Mouse (Mus musculus): ENCODE data around the gene Psmd9. TPM values are rescaled to one million over a fixed set of nuclear protein-coding genes. Genes with fewer than 3 reads are reported as not detected.
A peak's percentile ranks its signal among the peaks of the same experiment; 100 is the strongest.

Psmd9 gene
- polyA plus RNA-seq, 1 experiment: 87.0 TPM

DNA sequence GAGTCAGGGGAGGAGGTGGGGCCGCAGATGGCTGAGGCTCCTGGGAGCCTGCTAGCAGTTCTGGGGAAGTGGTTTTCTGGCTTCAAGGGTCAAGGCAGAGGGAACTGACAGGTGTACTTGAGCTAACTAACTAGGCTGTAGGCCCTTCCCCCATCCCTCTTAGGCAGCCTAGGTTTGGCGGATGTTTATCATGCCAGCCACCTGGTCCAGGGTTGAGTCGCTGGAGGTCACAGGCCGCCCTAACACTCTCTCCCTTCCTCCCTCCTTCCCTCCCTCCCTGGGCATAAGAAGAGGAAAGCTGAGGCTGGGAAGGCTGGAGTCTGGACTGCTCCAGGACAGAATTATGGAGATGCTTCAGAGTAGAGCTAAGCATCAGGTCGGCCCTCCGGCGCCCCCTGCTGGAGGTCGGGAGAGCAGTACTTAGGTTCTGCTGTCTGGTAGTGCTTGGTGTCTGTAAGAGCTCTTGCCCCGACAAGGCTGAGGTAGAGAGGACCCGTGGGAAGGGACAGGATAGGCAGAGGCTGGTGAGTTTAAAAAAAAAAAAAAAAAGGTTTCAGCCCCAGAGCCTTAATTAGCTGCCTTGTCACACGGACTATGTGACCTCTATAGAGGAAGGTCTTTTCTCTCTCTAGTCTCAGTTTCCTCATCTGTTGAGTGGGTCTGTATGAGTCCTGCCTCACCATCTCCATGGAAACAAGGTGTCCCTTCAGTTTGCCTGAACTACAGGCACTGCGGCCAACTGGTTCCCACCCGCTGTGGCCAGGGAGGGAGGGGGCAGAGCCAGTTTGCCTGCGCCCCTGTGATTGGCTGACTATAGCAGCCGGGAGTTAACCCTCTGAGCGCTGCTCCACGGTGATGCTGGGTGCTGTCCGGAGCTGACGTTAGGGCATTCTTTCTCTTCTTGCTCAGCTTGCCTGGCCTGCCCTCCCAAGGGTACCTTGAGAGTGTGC lies 19.5 kb upstream of the Psmd9 start:
- no peaks in the 10 kb centered on the region for H3K27me3 ChIP-seq (replicated peaks)
- H3K36me3 ChIP-seq (replicated peaks; ENCODE audit: low read length): peaks cover 98% of the 10 kb centered on the region
- H3K9me3 ChIP-seq: no peaks in the 10 kb centered on the region
- TF ChIP-seq GATA1 (IDR thresholded peaks at IDR 0.05; ENCODE audit: borderline replicate concordance, low read length): no peak
- no peak for TF ChIP-seq FLI1 (IDR thresholded peaks at IDR 0.05; ENCODE audit: low read length)
- H3K4me1 ChIP-seq: peaks cover 88% of the 10 kb centered on the region
- peak overlapping the region; percentile 90 for H3K4me3 ChIP-seq (replicated peaks)

DNA sequence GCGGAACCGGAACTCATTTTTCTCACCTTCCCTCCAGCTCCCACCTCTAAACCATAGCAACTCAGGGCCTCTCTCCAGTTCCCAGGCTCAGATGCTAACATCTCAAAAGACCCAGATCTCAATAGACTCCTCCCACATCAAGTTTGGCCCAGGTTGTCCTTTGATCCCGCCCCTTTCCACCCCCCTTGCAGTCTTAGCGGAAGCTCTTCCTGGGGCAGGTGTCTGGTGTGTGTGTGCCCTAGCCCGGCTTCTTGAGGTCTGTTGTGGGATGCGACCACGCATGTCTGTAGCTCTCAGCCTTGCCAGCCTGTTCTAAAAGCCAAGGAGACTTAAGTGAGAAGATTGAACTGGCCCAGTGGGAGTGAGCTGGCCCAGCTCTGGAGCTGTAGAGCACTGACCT lies 18.6 kb upstream of the Psmd9 start:
- H3K27me3 ChIP-seq (replicated peaks): no peaks in the 10 kb centered on the region
- H3K36me3 ChIP-seq (replicated peaks; ENCODE audit: low read length): peaks cover 96% of the 10 kb centered on the region
- no peaks in the 10 kb centered on the region for H3K9me3 ChIP-seq
- H3K4me3 ChIP-seq (replicated peaks): peak overlapping the region; percentile 90
- peaks cover 79% of the 10 kb centered on the region for H3K4me1 ChIP-seq
- no peak for TF ChIP-seq GATA1 (IDR thresholded peaks at IDR 0.05; ENCODE audit: borderline replicate concordance, low read length)
- no peak for TF ChIP-seq FLI1 (IDR thresholded peaks at IDR 0.05; ENCODE audit: low read length)

DNA sequence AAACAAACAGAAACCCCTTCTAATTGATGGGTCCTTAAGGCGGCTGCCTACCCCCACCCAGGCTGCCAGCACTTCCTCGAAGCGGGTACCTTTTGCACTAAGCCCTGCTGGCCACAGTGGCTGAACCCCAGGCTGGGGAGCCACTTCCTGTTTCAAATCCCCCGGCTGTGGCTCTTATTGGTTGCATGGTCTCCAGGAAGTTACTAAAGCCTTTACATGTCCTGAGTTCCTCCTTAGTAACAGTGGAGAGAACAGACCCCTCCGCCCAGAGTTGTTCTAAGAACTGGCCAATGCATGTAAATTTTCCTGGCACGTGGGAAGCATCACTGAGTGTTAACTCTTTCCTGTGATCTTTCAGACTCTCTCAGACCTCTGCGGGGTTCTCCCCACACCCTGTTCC lies 18.1 kb upstream of the Psmd9 start:
- TF ChIP-seq FLI1 (IDR thresholded peaks at IDR 0.05; ENCODE audit: low read length) (no peak), GATA1 (IDR thresholded peaks at IDR 0.05; ENCODE audit: borderline replicate concordance, low read length) (no peak)
- no peaks in the 10 kb centered on the region for H3K9me3 ChIP-seq
- peak overlapping the region; percentile 90 for H3K4me3 ChIP-seq (replicated peaks)
- peaks cover 95% of the 10 kb centered on the region for H3K36me3 ChIP-seq (replicated peaks; ENCODE audit: low read length)
- peaks cover 74% of the 10 kb centered on the region for H3K4me1 ChIP-seq
- no peaks in the 10 kb centered on the region for H3K27me3 ChIP-seq (replicated peaks)

DNA sequence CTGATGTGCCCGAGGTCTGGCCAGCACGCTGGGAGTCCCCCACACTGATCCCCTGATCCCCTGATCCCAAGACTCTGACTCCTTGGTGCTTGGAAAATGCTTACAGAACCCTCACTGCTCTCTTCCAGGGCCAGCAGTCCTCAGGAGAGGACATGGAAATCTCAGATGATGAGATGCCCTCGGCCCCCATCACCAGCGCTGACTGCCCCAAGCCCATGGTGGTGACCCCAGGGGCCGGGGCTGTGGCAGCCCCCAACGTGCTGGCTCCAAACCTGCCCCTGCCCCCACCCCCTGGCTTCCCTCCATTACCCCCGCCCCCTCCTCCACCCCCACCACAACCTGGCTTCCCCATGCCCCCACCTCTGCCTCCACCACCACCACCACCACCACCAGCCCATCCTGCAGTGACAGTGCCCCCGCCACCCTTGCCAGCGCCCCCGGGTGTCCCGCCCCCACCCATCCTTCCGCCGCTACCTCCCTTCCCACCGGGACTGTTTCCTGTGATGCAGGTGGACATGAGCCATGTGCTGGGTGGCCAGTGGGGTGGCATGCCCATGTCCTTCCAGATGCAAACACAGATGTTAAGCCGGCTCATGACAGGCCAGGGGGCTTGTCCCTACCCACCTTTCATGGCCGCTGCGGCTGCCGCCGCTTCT lies 17.4 kb upstream of the Psmd9 start:
- Histone ChIP-seq H3K4me1 (peaks cover 69% of the 10 kb centered on the region), H3K9me3 (no peaks in the 10 kb centered on the region), H3K4me3 (replicated peaks) (peak overlapping the region; percentile 18), H3K36me3 (replicated peaks; ENCODE audit: low read length) (peaks cover 95% of the 10 kb centered on the region), H3K27me3 (replicated peaks) (no peaks in the 10 kb centered on the region)
- TF ChIP-seq FLI1 (IDR thresholded peaks at IDR 0.05; ENCODE audit: low read length) (no peak), GATA1 (IDR thresholded peaks at IDR 0.05; ENCODE audit: borderline replicate concordance, low read length) (no peak)

DNA sequence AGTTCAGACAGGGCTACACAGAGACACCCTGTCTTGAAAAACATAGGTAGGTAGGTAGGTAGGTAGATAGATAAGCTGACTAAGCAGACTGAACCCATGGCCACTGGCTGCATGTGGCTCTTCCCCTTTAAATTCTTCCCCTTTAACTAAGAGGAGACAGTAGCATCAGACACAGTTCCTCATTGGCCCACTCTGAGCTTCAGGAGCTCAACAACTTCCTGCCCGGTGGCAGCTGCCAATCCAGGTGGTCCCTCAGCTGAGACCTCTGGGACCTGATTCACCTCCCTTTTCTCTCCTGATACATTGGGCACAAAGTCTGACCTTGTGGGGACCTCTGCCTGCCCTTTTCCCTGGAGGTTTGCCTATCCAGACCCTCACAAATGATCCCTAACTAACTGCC lies 16.3 kb upstream of the Psmd9 start:
- H3K27me3 ChIP-seq (replicated peaks): no peaks in the 10 kb centered on the region
- TF ChIP-seq GATA1 (IDR thresholded peaks at IDR 0.05; ENCODE audit: borderline replicate concordance, low read length) (no peak), FLI1 (IDR thresholded peaks at IDR 0.05; ENCODE audit: low read length) (no peak)
- peaks cover 95% of the 10 kb centered on the region for H3K36me3 ChIP-seq (replicated peaks; ENCODE audit: low read length)
- H3K9me3 ChIP-seq: no peaks in the 10 kb centered on the region
- H3K4me3 ChIP-seq (replicated peaks): no peak overlapping the region
- H3K4me1 ChIP-seq: peaks cover 68% of the 10 kb centered on the region

DNA sequence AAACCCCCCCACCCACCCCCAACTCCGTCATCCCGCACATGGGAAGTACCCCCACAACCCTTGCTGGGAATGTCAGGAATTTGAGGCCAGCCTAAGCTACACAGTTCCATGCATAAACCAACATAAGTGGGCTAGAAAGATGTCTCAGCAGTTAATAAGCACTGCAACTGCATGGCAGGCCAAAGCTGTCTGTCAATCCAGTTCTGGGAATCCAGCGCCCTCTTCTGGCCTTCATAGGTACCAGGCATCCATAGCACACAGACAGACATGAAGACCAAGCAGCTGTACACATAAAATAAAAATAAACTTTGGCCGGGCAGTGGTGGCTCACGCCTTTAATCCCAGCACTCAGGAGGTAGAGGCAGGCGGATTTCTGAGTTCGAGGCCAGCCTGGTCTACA lies 13.8 kb upstream of the Psmd9 start:
- Histone ChIP-seq H3K4me1 (peaks cover 47% of the 10 kb centered on the region), H3K4me3 (replicated peaks) (no peak overlapping the region), H3K27me3 (replicated peaks) (no peaks in the 10 kb centered on the region), H3K9me3 (no peaks in the 10 kb centered on the region), H3K36me3 (replicated peaks; ENCODE audit: low read length) (peaks cover 97% of the 10 kb centered on the region)
- TF ChIP-seq GATA1 (IDR thresholded peaks at IDR 0.05; ENCODE audit: borderline replicate concordance, low read length) (no peak), FLI1 (IDR thresholded peaks at IDR 0.05; ENCODE audit: low read length) (no peak)

DNA sequence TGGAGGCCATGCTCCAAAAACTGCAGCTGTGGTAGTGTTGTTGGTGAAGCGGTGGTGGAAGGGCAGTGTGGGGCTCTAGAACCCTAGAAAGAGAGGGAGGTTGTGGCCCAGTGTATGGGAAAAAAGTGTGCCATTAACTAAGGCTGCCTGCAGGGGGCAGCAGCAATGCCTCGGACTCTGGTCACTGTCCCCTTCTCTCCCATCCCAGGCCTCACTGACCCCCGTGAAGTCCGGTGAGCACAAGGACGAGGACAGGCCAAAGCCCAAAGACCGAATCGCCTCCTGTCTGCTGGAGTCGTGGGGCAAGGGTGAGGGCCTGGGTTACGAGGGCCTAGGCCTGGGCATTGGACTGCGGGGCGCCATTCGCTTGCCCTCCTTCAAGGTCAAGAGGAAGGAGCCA lies 12.4 kb upstream of the Psmd9 start:
- H3K9me3 ChIP-seq: no peaks in the 10 kb centered on the region
- no peaks in the 10 kb centered on the region for H3K27me3 ChIP-seq (replicated peaks)
- no peak for TF ChIP-seq FLI1 (IDR thresholded peaks at IDR 0.05; ENCODE audit: low read length)
- no peak for TF ChIP-seq GATA1 (IDR thresholded peaks at IDR 0.05; ENCODE audit: borderline replicate concordance, low read length)
- no peak overlapping the region for H3K4me3 ChIP-seq (replicated peaks)
- H3K4me1 ChIP-seq: peaks cover 45% of the 10 kb centered on the region
- peaks cover 97% of the 10 kb centered on the region for H3K36me3 ChIP-seq (replicated peaks; ENCODE audit: low read length)

DNA sequence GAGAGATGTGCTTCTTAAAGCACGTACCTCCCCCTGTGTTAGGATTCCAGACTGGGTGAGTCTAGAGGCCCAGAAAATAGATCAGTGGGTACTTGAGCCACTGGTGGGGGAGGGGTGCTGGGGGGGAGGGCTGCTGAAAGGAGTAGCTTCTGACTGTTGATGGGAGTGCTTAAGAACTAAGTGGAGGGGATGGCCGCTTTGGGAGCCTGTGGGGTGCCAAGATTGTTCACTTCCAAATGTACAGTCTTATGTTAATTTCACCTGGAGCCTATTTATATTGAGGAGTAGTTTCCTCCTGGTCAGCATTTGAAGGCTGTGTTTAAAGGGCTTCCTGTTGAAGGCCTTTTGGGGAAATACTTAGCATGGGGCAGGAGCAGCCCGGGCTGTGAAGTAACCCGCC lies 11.2 kb upstream of the Psmd9 start:
- Histone ChIP-seq H3K27me3 (replicated peaks) (no peaks in the 10 kb centered on the region), H3K9me3 (no peaks in the 10 kb centered on the region), H3K36me3 (replicated peaks; ENCODE audit: low read length) (peaks cover 97% of the 10 kb centered on the region), H3K4me3 (replicated peaks) (no peak overlapping the region), H3K4me1 (peaks cover 38% of the 10 kb centered on the region)
- TF ChIP-seq FLI1 (IDR thresholded peaks at IDR 0.05; ENCODE audit: low read length) (no peak), GATA1 (IDR thresholded peaks at IDR 0.05; ENCODE audit: borderline replicate concordance, low read length) (no peak)

DNA sequence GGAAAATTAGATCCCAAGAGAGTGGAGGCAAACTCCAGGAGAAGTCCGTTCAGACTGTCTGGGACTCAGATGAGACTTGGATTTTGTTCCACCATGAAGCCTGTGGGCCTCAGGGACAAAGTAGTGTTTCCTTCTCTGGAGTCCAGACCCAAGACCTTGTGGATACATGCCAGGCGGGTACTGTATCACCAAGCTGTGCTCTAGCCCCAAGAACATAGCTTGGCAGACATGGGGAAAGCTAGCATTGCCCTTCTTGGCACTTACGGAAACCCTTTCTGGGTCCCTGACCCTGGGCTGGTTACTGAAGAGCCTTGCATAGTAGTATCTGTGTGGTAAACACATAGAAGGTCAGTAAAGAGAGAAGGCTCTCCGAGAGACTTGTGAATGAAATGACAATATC lies 9.8 kb upstream of the Psmd9 start:
- H3K4me3 ChIP-seq (replicated peaks): no peak overlapping the region
- no peaks in the 10 kb centered on the region for H3K9me3 ChIP-seq
- TF ChIP-seq FLI1 (IDR thresholded peaks at IDR 0.05; ENCODE audit: low read length): no peak
- no peak for TF ChIP-seq GATA1 (IDR thresholded peaks at IDR 0.05; ENCODE audit: borderline replicate concordance, low read length)

DNA sequence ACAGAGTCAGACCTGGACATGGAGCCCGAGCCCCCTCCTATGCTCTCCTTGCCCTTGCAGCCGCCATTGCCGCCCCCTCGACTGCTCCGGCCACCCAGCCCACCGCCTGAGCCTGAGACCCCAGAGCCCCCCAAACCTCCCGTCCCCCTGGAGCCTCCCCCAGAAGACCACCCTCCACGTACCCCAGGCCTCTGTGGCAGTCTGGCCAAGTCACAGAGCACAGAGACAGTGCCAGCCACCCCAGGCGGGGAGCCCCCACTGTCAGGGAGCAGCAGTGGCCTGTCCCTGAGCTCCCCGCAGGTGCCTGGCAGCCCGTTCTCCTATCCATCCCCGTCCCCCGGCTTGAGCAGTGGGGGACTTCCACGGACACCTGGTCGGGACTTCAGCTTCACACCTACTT lies 9.3 kb upstream of the Psmd9 start:
- peaks cover 32% of the 10 kb centered on the region for H3K4me1 ChIP-seq
- H3K27me3 ChIP-seq (replicated peaks): no peaks in the 10 kb centered on the region
- H3K36me3 ChIP-seq (replicated peaks; ENCODE audit: low read length): peaks cover 96% of the 10 kb centered on the region
- H3K4me3 ChIP-seq (replicated peaks): no peak overlapping the region
- TF ChIP-seq FLI1 (IDR thresholded peaks at IDR 0.05; ENCODE audit: low read length): no peak
- TF ChIP-seq GATA1 (IDR thresholded peaks at IDR 0.05; ENCODE audit: borderline replicate concordance, low read length): no peak
- H3K9me3 ChIP-seq: no peaks in the 10 kb centered on the region

More for the DNA sequence above, 9.8 kb upstream of the Psmd9 start:
- no peaks in the 10 kb centered on the region for H3K27me3 ChIP-seq (replicated peaks)
- H3K36me3 ChIP-seq (replicated peaks; ENCODE audit: low read length): peaks cover 97% of the 10 kb centered on the region
- H3K4me1 ChIP-seq: peaks cover 34% of the 10 kb centered on the region
